ENCODE assay signal across 22 mouse cellular contexts in genomic region chr14:118777478-118777877, GRCm38 (mm10). TPM values are rescaled to one million over a fixed set of nuclear protein-coding genes. Genes with fewer than 3 reads are reported as not detected.
DNase-seq lines count a peak whose midpoint lies in the region; ATAC-seq lines count a peak whose summit lies in the region.
"Had no signal": no experiment of that assay in that cellular context is flagged by ENCODE, and none has a peak within 500 bp of the region (broad histone marks: within the 10 kb centered on the region; RNA-seq: fewer than 3 reads in every experiment).

No protein-coding gene starts in this region.

- intact Hi-C loops in gastrocnemius, postnatal 36 days (cut with DNase I): loop anchor here (5.0 kb wide), 1 partner anchor 35 kb away; no protein-coding TSS in a partner anchor

- 0 out of 2 replicates have a peak, but pooled peaks have one; percentile 13 for ATAC-seq in megakaryocyte-erythroid progenitor cell, adult 5-6 weeks (replicated peaks; ENCODE audit: low FRiP score, low TSS enrichment, poor library complexity, severe bottlenecking)
- ATAC-seq: activated CD4-positive, CD25-positive, alpha-beta regulatory T cell, adult 4 months; forebrain, embryonic 15.5 days; hindbrain, embryonic 16.5 days; inflammation-experienced regulatory T-cells, adult 6 months; intestine, postnatal 0 days; Patski had no signal

- DNase-seq in adrenal gland, adult 2 months: peak; percentile 26
- DNase-seq in adrenal gland, postnatal 4 days (ENCODE audit: low spot score in 2 of 2): no peak
- peak; percentile 2 for DNase-seq in gastrocnemius, postnatal 25 days
- no peak for DNase-seq in gastrocnemius, postnatal 36 days
- peak; percentile 4 to 9 for DNase-seq in spleen, postnatal 10 days (ENCODE audit: low spot score in 2 of 2)
- no peak for DNase-seq in spleen, postnatal 4 days (ENCODE audit: low spot score in 2 of 2)
- no peak for DNase-seq in natural killer cell, adult 2 months (ENCODE audit: low spot score in 2 of 2)
- DNase-seq: cerebellum, adult 11 months; cerebellum, adult 8-10 months; cerebellum, postnatal 14 days; embryo, embryonic 11 days; gastrocnemius, postnatal 10 days; heart, postnatal 4 days had no signal

RNA-seq across cellular contexts. Expression of gene Cldn10, which starts 10.2 kb away (rescaled TPM):
- total RNA-seq in adrenal gland, adult 2 months (2021): 1 to 10 TPM; 1.1 to 1.3 TPM
- polyA plus RNA-seq in adrenal gland, adult 2 months (2012; rRNA removed): 0.56 and 0.65 TPM in 2 replicates
- 10 to 100 TPM in 1 of 2 experiments, under 1 TPM in 1; 0.54 to 10.3 TPM for total RNA-seq in adrenal gland, postnatal 4 days (2021)
- total RNA-seq in gastrocnemius, postnatal 25 days (2021): not detected
- total RNA-seq in gastrocnemius, postnatal 36 days (2021): not detected
- 1.1 and 1.6 TPM in 2 replicates for total RNA-seq in megakaryocyte-erythroid progenitor cell, adult 5-6 weeks (2014; fragmentation: Nextera tagmentation)
- total RNA-seq in megakaryocyte-erythroid progenitor cell, adult 5-6 weeks (2017): 0.46 and 4.5 TPM in 2 replicates
- total RNA-seq: CH12.LX had no signal
- polyA plus RNA-seq: erythroblast, embryonic 14.5 days; Patski had no signal

Comparison
In these comparisons a context has a peak if more than half of its experiments do, and no peak if none do; other contexts are left out.
1. DNase-seq: peak in adrenal gland, adult 2 months (single experiment), gastrocnemius, postnatal 25 days (single experiment) and spleen, postnatal 10 days (2 of 2); none in adrenal gland, postnatal 4 days (0 of 2), gastrocnemius, postnatal 36 days (0 of 2), spleen, postnatal 4 days (0 of 2) and natural killer cell, adult 2 months (0 of 2).